Mouse (Mus musculus) 3134 (cell line): ENCODE data around the gene Ddx54.

Experiments used
- DNase-seq: peaks from one replicate; pipeline ENCODE4 v3.0.0-alpha.2; 2011; ENCODE audit warnings: low spot score; ENCODE audit not compliant: insufficient read length; ENCODE audit errors: extremely low read depth

The Ddx54 gene

DNA sequence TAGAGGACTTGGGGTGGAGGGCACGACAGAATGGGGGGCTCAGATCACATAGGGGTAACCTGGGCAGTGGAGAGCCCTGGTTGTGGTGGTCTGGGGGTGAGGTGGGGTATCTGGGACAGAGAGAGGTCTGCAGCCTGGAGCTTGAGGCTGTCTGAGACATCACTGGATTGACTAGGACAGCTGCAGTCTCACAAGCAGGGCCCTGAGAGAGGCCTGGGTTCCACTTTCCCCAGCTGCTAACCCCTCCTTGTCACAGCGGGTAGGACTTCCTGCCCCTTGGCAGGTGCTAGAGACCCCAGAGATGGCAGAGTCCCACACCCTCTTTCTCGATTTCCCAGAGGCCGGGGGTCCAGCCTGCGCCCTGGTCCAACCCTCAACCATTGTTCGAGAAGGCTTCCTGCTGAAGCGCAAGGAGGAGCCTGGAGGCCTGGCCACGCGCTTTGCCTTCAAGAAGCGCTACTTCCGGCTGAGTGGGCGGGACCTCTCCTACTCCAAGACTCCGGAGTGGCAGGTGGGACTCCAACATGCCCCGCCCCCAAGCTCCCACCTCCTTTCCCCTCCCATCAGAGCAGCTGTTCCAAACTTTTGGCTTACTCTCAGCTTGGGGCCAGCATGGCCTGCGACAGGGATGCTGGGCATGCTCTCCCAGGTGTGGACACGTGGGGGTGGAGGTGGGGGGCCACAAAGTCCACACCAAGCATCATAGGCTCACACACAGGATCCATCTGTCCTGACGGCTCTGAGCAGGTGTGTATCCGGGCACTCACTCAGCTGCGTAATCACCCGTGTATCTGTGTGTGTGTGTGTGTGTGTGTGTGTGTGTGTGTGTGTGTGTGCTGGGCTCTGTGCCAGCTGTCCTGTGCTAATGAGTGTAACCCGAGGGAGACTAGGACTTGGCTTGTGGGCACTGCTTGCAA, 61.9 kb downstream of the Ddx54 start:
- DNase-seq: no peak

DNA sequence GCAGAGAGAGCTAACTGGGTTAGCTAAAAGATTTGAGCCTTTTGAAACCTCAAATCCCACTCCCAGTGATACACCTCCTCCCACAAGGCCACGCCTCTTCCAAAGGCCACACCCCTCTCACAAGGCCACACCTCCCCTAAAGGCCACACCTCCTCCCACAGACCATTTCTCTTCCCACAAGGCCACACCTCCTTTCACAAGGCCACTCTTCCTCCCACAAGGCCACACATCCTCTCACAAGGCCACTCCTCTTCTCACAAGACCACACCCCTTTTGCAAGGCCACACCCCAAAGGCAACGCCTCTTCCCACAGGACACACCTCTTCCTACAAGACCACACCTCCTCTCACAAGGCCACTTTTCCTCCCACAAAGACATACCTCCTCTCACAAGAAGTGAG, 65.0 kb downstream of the Ddx54 start:
- DNase-seq: no peak
